Mouse (Mus musculus): ENCODE measurements around the gene Tdrd7.

Tdrd7 gene

GRCm38 (mm10) chr4:45972951-45973350 lies 7.8 kb downstream of the Tdrd7 start:
- DNase-seq: no peak

- no peak for DNase-seq
Measured at GRCm38 (mm10) chr4:45976931-45977667, 12.0 kb downstream of the Tdrd7 start.

GRCm38 (mm10) chr4:45979916-45980315 lies 14.8 kb downstream of the Tdrd7 start:
- DNase-seq: no peak

DNA sequence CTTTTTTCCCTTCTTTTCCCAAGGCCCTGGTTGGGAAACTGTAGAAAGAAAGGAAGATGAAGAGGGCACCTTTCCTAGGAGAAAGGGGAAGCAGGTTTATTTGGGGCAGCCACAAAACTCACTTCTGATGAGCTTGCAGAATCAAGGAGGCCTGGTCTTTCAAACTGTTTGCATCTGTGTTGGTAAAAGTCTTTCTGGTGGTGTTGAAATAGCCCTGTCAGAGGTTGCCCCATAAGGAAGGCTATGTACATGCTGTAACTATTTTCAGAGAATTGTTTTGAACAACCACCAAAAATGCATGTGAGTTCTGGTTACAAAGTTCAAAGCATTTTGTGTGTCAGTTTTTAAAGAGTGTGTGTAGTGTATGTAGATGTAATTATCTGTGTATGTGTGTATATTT lies 15.9 kb downstream of the Tdrd7 start:
- no peak for DNase-seq

GRCm38 (mm10) chr4:45990427-45991135 lies 25.4 kb downstream of the Tdrd7 start:
- DNase-seq: no peak

- DNase-seq: no peak
Measured at GRCm38 (mm10) chr4:45998536-45998935, 33.4 kb downstream of the Tdrd7 start.

DNA sequence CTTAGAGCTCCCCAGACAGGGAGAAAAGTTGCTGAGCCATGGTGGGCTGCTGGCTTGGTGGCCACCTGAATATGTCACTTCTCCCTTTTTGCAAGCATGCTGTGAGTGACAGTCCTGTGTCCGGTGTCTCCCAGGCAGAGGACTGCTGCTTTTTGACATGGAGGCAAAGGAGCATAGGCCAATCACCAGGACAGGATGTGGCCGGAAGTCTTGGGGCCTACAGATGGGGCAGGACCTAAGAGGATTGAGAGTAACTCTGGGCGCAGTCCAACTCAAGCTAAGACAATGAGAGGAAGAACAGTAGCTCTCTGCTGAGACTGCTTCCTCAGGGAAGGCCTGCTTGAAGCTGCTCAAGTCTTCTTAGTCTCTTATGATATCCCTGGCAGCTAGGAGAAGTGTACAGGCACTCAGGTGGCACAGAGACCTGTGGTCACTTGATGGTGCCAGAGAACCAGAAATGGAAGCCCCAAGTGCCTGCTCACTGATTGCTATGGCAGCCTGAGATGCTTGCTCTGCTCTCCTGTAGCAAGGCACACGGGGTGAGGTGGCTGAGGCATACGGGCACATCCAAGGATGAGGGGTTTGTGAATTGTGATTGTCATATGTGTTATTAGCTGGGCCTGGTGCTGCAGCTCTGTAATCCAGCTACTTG lies 43.1 kb downstream of the Tdrd7 start:
- no peak for DNase-seq

DNA sequence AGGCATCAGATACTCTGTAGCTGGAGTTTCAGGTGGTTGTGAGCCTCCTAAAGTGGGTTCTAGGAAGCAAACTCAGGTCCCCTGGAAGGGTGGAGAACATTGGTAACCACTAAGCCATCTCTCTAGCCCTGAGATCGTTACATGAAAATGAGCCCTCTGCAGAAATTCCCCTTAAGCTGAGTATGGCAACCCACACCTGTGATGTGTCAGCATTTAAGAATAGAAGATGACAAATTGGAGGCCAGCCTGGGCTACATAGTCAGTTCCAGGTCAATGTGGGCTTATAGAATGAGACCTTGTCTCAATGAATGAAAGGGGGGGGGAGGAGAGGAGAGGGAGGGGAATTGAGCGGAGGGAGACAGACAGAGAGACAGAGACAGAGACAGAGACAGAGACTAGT lies 46.6 kb downstream of the Tdrd7 start:
- no peak for DNase-seq

DNA sequence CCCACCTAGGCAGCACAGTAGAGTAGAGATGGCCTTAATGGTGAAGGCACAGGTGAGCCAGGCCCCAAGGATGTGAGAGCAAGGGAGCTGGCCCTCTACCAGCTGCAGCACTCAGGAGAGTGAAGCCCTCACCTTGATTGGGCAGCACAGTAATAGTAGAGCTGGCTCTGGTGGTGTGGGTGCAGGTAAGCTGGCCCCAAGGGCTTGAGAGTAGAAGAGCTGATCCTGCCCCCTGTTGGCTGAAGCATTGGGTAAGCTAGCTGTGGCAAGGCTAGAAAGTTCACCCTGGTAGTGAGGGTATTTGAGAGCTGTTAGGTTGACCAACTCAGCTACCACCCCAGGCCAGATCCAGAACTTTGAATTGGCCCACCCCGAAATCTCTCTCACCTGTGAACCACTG lies 50.5 kb downstream of the Tdrd7 start:
- no peak for DNase-seq

DNA sequence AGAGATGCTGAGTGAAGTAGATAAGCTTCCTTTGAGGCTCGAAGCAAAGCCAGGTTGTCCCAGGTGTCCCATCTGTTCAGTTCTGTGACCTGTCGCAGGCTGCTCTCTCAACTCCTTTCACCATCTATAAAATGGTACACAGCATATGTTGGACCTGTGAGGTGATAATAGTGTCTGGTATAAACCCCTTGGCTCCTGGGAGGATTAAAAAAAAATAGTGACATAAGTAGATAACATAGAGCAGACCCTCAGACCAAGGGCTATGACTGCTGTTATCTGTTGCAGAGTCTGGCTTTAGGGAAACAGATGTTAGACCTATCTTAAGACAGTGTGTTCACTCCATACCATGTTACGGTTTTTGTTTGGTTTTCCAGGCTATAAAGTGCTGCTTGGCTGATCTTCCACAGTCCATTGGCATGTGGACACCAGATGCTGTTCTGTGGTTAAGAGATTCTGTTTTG lies 57.9 kb downstream of the Tdrd7 start:
- no peak for DNase-seq

DNA sequence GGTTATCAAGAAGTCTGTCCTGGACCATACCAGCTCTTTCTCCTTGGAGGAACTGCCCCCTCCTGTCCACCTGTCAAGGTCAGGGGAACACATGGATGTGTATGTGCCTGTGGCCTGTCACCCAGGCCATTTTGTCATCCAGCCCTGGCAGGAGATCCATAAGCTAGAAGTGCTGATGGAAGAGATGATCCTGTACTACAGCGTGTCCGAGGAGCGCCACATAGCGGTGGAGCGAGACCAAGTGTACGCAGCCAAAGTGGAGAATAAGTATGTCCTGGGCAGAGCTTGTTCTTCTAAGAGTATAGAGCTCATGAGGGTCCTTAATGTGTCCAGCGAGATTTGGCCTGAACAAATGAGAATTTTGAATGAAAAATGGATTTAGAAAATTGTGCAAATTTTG lies 60.8 kb downstream of the Tdrd7 start:
- no peak for DNase-seq

DNA sequence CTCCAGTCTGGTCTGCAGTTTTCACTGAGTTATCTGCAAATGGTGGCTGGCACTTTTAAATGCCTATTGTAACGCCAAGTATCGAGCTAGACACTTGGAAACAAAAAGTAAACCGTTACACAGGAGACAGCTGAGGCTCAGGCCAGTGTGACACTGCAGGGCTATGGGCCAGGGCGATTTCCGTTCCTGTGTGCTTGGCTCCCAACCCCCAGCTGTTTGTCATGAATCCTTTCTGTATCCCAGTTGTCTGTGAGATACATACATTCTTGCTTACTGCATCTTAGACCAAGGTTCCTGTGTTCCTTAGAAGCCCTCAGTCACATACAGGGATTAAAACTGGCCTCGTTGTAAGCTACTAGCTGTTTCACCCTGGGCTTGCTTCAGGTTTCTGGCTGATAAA lies 63.1 kb downstream of the Tdrd7 start:
- no peak for DNase-seq

GRCm38 (mm10) chr4:46028781-46029180 lies 63.6 kb downstream of the Tdrd7 start:
- DNase-seq: no peak

DNA sequence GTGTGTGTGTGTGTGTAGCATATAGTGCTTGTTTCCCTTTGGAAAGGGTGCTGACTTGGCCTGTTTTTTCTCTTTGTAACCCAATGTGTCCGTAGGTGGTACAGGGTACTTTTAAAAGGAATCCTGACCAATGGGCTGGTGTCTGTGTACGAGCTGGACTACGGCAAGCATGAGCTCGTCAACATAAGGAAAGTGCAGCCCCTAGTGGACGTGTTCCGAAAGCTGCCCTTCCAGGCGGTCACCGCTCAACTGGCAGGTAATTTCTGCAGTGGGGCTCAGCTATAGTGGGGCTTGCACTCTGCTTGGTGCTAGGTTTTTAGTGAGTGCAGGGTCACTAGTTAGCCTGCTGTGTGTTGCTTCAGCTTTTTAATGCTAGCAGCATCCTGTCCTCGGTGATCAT lies 64.4 kb downstream of the Tdrd7 start:
- DNase-seq: no peak

DNA sequence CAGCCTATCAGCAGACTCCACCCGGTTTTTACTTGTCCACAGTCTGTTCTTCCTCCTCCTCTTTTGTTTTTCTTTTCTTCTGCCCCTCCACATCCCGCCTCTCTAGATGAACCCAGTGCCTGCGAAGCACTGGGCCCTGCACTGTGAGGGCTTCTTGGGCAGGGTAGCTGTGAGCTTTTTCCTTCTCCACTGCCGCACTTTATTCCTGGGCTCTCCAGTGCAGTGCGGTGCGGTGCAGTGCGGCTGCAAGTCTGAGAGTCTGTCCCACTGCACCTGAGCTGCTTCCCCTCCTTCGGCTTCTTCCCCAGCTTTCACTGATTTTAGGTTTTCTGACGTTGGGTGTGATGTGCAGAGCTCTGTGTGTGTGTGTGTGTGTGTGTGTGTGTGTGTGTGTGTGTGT lies 67.3 kb downstream of the Tdrd7 start:
- DNase-seq: no peak

GRCm38 (mm10) chr4:46033197-46033596 lies 68.1 kb downstream of the Tdrd7 start:
- DNase-seq: no peak

DNA sequence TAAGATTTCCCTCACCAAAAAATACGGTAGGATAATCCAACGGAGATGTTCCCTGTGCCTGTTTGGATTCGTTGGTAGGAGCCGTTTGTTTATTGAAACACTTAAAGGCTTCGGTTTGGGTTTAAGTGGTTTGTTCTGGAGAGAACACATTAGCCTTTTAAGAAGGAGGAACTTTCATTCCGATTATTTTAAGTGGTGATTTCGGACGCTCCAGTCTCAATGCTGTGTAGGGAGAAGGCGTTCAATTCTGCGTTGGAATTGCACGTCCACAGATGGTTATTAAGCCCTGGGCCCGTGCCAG lies 73.4 kb downstream of the Tdrd7 start:
- no peak for DNase-seq

- peak; percentile 81 for DNase-seq
Measured at GRCm38 (mm10) chr4:46038892-46039751, 74.0 kb downstream of the Tdrd7 start, which contains the start of gene Tmod1. TSS of gene Tmod1 (plus strand) at chr4:46038935.

DNA sequence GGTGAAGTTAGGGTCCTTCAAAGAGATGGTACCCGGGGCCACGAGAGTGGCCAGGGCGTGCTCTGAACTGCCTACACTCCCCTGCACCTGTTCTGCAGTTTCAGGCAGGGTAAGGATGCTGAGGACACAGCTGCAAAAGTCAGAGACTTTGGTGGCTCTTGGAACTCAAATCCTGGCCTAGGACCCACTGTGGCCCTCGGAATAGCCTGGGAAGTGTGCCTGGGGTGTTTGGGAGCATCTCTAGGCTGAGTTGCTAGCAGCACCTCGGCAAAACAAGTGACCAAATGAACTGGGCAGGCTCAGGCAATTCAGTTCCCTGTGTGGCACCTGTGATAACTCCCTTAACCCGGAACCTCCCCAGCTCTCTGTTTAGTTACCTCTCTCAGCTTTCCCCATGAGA lies 74.8 kb downstream of the Tdrd7 start:
- DNase-seq: no peak

DNA sequence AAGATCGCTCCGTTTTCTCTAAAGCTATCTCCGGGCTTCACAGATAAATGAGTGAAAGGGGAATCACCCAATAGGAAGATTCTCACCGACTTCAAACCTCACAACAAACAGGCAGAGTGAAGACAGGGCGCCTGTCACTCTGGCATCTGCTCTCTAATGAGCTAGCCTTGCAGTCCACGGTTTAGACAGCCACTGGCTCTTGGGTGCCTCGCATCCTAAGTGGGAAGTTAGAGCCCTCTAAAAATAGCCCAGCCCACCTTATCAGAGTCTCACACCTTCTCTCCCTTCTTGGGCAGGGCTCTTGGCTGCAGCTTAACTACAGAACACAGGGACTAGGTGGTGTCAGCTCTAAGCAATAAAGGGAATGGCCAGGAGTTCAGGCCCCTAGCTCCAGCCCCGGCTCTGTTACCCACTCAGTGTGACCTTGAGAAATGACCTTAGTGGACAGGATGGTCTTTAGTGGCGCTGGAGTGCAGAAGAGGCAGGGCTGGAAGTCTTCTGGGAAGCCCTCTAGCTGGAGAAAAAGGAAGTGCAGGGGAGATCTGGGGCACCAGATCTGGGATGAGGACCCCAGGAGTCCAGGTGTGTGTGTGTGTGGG lies 75.6 kb downstream of the Tdrd7 start:
- peak; percentile 67 for DNase-seq

DNA sequence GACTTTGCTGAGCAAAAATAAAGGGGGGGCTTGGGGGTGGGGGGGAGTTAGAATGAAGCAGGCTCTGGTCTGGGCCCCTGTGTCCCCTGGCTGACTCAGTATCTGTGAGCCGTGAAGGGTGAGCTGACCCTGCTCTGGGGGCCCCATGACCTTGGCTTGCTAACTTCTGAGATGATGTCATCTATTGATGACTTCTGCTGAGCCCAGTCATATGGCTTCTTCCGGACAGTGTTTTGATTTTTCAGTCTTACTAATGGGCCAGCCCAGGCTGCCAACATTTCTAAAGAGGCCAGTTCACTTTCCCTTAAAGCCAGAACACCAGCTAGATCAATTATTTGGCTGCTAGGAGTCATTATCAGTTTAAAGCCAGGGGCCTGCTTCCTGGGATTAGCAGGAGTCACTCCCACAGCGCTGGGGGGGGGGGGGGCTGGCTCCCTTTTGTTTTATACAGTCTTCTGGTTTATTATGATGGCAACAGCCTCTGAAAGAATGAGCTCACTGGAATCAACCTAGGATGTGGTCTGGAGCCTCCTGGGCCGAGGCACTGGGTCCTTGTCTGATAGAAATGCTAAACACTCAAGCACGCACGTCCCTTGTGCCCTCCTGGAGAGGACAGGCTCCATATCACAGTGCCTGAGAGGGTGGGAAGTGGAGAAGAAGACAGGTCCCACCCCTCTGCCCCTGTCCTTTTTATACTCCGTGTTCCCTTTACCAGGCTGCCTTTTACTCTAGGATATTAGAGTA lies 76.8 kb downstream of the Tdrd7 start:
- no peak for DNase-seq

DNA sequence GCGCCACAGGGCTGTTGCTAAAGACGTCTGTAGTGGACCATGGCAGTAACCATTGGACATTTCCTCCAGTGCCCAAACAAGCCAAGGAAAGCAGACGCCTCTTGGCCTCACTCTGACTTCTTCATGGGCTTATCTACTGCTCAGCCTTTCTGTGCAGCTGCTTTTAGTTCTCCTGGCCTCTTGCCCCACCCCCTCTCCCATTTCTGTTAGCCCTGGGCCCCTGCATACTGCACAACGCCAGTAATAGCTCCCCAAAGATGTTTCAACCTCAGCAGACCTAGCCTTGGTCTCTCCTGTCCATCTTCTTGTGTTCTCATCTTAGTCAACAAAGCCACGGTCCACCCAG lies 77.3 kb downstream of the Tdrd7 start:
- DNase-seq: no peak
